Comparison of ENCODE assay signal across 20 mouse cellular contexts in the genomic region with DNA sequence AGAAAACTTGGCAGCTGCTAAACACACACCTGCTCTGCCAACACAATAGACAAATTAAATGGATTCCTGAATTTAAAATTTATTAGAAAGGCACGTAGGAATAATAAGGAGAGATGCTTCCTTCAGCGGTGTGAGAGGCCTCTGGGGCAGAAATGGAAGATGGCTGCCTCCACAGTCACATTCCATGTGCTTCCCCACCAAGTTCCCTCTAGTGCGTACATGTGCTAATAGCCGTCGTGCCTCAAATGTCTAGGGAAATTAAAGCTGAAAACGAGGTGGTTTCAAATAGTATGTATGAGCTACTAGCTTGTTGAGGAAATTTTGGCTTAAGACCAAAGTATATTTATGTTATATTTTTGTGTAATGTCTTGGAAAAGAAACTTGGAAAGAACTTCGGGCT. TPM values are rescaled to one million over a fixed set of nuclear protein-coding genes. Genes with fewer than 3 reads are reported as not detected.
"Had no signal": no experiment of that assay in that cellular context is flagged by ENCODE, and none has a peak within 500 bp of the region (broad histone marks: within the 10 kb centered on the region; RNA-seq: fewer than 3 reads in every experiment).

No protein-coding gene starts in this region.

- H3K27ac ChIP-seq: kidney, embryonic 15.5 days; left cerebral cortex, adult 2 months; limb, embryonic 12.5 days; liver, embryonic 13.5 days; midbrain, embryonic 13.5 days; neural tube, embryonic 13.5 days; stomach, embryonic 15.5 days had no signal

- DNase-seq: kidney, adult 11 months; kidney, adult 8-10 months; kidney, postnatal 10 days; kidney, postnatal 36 days; layer of hippocampus, postnatal 36 days; liver, embryonic 13.5 days; lung, adult 2 months; retina, postnatal 1 day; right cerebral cortex, postnatal 25 days; spleen, adult 18-20 months; thymus, postnatal 25 days had no signal

- ATAC-seq: lung, postnatal 0 days; midbrain, embryonic 13.5 days had no signal

- H3K4me1 ChIP-seq: kidney, embryonic 15.5 days; liver, embryonic 13.5 days; megakaryocyte, embryonic 14.5 days; neural tube, embryonic 13.5 days; stomach, embryonic 15.5 days had no signal

- H3K4me3 ChIP-seq: kidney, embryonic 15.5 days; left cerebral cortex, adult 2 months; limb, embryonic 12.5 days; liver, embryonic 13.5 days; megakaryocyte, embryonic 14.5 days; midbrain, embryonic 13.5 days; myocyte; neural tube, embryonic 13.5 days; stomach, embryonic 15.5 days had no signal

- H3K9ac ChIP-seq: kidney, embryonic 15.5 days; limb, embryonic 12.5 days; liver, embryonic 13.5 days; midbrain, embryonic 13.5 days; neural tube, embryonic 13.5 days; stomach, embryonic 15.5 days had no signal

- H3K27me3 ChIP-seq: kidney, embryonic 15.5 days; limb, embryonic 12.5 days; liver, embryonic 13.5 days; megakaryocyte, embryonic 14.5 days; midbrain, embryonic 13.5 days; neural tube, embryonic 13.5 days; stomach, embryonic 15.5 days had no signal

- H3K4me2 ChIP-seq: kidney, embryonic 15.5 days; limb, embryonic 12.5 days; liver, embryonic 13.5 days; midbrain, embryonic 13.5 days; neural tube, embryonic 13.5 days; stomach, embryonic 15.5 days had no signal

- H3K9me3 ChIP-seq: kidney, embryonic 15.5 days; limb, embryonic 12.5 days; liver, embryonic 13.5 days; midbrain, embryonic 13.5 days; stomach, embryonic 15.5 days had no signal

- H3K36me3 ChIP-seq: kidney, embryonic 15.5 days; limb, embryonic 12.5 days; liver, embryonic 13.5 days; midbrain, embryonic 13.5 days; neural tube, embryonic 13.5 days; stomach, embryonic 15.5 days had no signal

RNA-seq across cellular contexts. Expression of gene Slc16a7, which starts 36.5 kb away (rescaled TPM):
- polyA plus RNA-seq: myocyte had no signal
